Mouse (Mus musculus): ENCODE results near the gene Tfap4.

DNA sequence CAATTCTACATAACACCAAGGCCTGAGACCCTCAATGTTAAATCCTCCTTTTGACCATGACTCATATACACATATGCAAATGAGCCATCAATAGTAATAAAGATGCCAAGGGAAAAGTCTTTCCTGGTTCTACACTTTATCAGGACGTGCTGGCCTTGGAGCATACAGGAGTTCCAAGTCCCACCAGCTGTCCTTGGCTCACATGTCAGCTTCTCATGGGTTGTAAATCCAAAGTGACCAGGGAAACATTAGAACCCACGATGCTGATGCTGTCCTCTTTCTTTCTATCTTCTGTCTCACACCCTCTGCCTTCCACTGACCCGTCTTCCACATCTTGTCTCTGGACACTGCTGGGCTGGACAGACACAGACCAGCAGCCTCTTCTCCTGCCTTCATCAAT, 58.0 kb downstream of the Tfap4 start:
- TF ChIP-seq CTCF (IDR thresholded peaks at IDR 0.05; ENCODE audit: borderline replicate concordance, control insufficient read depth, extremely low read depth, insufficient read depth, low read length, poor library complexity): no peak
- no peak for TF ChIP-seq POLR2A (IDR thresholded peaks at IDR 0.05; ENCODE audit: control insufficient read depth, extremely low read depth, insufficient read depth, low read length, poor library complexity)
